ENCODE assay signal across 23 mouse cellular contexts in genomic region chr6:54074454-54074853, GRCm38 (mm10). TPM values are rescaled to one million over a fixed set of nuclear protein-coding genes. Genes with fewer than 3 reads are reported as not detected.
DNase-seq lines count a peak whose midpoint lies in the region; ATAC-seq and TF ChIP-seq lines count a peak whose summit lies in the region.
"Had no signal": no experiment of that assay in that cellular context is flagged by ENCODE, and none has a peak within 500 bp of the region (broad histone marks: within the 10 kb centered on the region; RNA-seq: fewer than 3 reads in every experiment).

No protein-coding gene starts in this region.

- no peak overlapping the region for H3K4me3 ChIP-seq in cerebellum, adult 2 months (replicated peaks; ENCODE audit: insufficient read depth, low read depth, low read length)
- no peak overlapping the region for H3K4me3 ChIP-seq in hindbrain, embryonic 13.5 days
- H3K4me3 ChIP-seq in hindbrain, embryonic 14.5 days (replicated peaks; ENCODE audit: low read length), result no peak overlapping the region
- H3K4me3 ChIP-seq in midbrain, embryonic 15.5 days, result no peak overlapping the region
- H3K4me3 ChIP-seq in midbrain, postnatal 0 days (ENCODE audit: low read depth, low read length), result no peak overlapping the region
- H3K4me3 ChIP-seq: heart, embryonic 10.5 days; kidney, embryonic 15.5 days; limb, embryonic 12.5 days had no signal

- no peak for TF ChIP-seq POLR2A in cerebellum, adult 2 months (IDR thresholded peaks at IDR 0.05; ENCODE audit: borderline replicate concordance, insufficient read depth, low read length)

- WGBS in cerebellum, adult 2 months, result 18% methylated on average over 4 of the region's 4 CpGs
- WGBS in hindbrain, embryonic 13.5 days, result 46% methylated on average over 4 of the region's 4 CpGs
- 32% methylated on average over 4 of the region's 4 CpGs for whole genome bisulfite sequencing in hindbrain, embryonic 14.5 days
- 27% methylated on average over 4 of the region's 4 CpGs for WGBS in midbrain, embryonic 15.5 days
- 51% methylated on average over 4 of the region's 4 CpGs for WGBS in midbrain, postnatal 0 days

- H3K4me1 ChIP-seq in cerebellum, adult 2 months (ENCODE audit: control insufficient read depth, insufficient read depth, low read length), result peaks cover 72% of the 10 kb centered on the region
- H3K4me1 ChIP-seq in hindbrain, embryonic 13.5 days (replicated peaks), result peaks cover 27% of the 10 kb centered on the region
- H3K4me1 ChIP-seq in hindbrain, embryonic 14.5 days (replicated peaks; ENCODE audit: control insufficient read depth, insufficient read depth, low read length), result peaks cover 13% of the 10 kb centered on the region
- H3K4me1 ChIP-seq in midbrain, embryonic 15.5 days, result no peaks in the 10 kb centered on the region
- no peaks in the 10 kb centered on the region for H3K4me1 ChIP-seq in midbrain, postnatal 0 days (ENCODE audit: insufficient read depth, low read length)

- H3K27me3 ChIP-seq in cerebellum, adult 2 months (ENCODE audit: control insufficient read depth, insufficient read depth, low read length), result no peaks in the 10 kb centered on the region
- H3K27me3 ChIP-seq in hindbrain, embryonic 13.5 days, result no peaks in the 10 kb centered on the region
- H3K27me3 ChIP-seq in hindbrain, embryonic 14.5 days (ENCODE audit: control insufficient read depth, insufficient read depth, low read length), result no peaks in the 10 kb centered on the region
- H3K27me3 ChIP-seq in midbrain, embryonic 15.5 days (replicated peaks), result no peaks in the 10 kb centered on the region
- no peaks in the 10 kb centered on the region for H3K27me3 ChIP-seq in midbrain, postnatal 0 days (ENCODE audit: insufficient read depth, low read length)
- H3K27me3 ChIP-seq: kidney, embryonic 15.5 days; limb, embryonic 12.5 days had no signal

- DNase-seq in cerebellum, adult 2 months, result no peak
- no peak for DNase-seq in cerebellum, postnatal 4 days (ENCODE audit: low spot score in 2 of 2)
- DNase-seq in hindbrain, embryonic 14.5 days (ENCODE audit: low spot score), result no peak
- no peak for DNase-seq in midbrain, postnatal 0 days (ENCODE audit: low spot score)
- DNase-seq in right cerebral cortex, postnatal 36 days (ENCODE audit: low spot score in 2 of 2), result no peak
- DNase-seq: adrenal gland, adult 8-10 months; cerebellum, adult 8-10 months; cerebellum, postnatal 36 days; kidney, postnatal 4 days; lung, adult 18-20 months; lung, postnatal 14 days; right cerebral cortex, adult 18-20 months; thymus, adult 18-20 months; thymus, postnatal 36 days had no signal

- H3K36me3 ChIP-seq in hindbrain, embryonic 13.5 days, result no peaks in the 10 kb centered on the region
- H3K36me3 ChIP-seq in hindbrain, embryonic 14.5 days (replicated peaks; ENCODE audit: control insufficient read depth, insufficient read depth), result no peaks in the 10 kb centered on the region
- H3K36me3 ChIP-seq in midbrain, embryonic 15.5 days (replicated peaks), result no peaks in the 10 kb centered on the region
- no peaks in the 10 kb centered on the region for H3K36me3 ChIP-seq in midbrain, postnatal 0 days (ENCODE audit: insufficient read depth, low read length)
- H3K36me3 ChIP-seq: heart, embryonic 10.5 days; kidney, embryonic 15.5 days; limb, embryonic 12.5 days had no signal

- H3K27ac ChIP-seq in cerebellum, adult 2 months (ENCODE audit: insufficient read depth, low read length), result peak overlapping the region; percentile 93
- H3K27ac ChIP-seq in hindbrain, embryonic 13.5 days, result no peak overlapping the region
- H3K27ac ChIP-seq in hindbrain, embryonic 14.5 days, result no peak overlapping the region; the same call in 1 of the 2 replicates
- no peak overlapping the region for H3K27ac ChIP-seq in midbrain, embryonic 15.5 days
- H3K27ac ChIP-seq in midbrain, postnatal 0 days (ENCODE audit: low read depth, low read length), result no peak overlapping the region
- H3K27ac ChIP-seq: hindbrain, postnatal 0 days; kidney, embryonic 15.5 days; limb, embryonic 12.5 days had no signal

- H3K4me2 ChIP-seq in hindbrain, embryonic 13.5 days, result no peak overlapping the region
- no peak overlapping the region for H3K4me2 ChIP-seq in hindbrain, embryonic 14.5 days (replicated peaks)
- no peak overlapping the region for H3K4me2 ChIP-seq in midbrain, embryonic 15.5 days
- no peak overlapping the region for H3K4me2 ChIP-seq in midbrain, postnatal 0 days (ENCODE audit: low read depth, low read length, poor library complexity, severe bottlenecking)
- H3K4me2 ChIP-seq: kidney, embryonic 15.5 days; limb, embryonic 12.5 days; liver, embryonic 11.5 days had no signal

- H3K9me3 ChIP-seq in hindbrain, embryonic 13.5 days, result no peaks in the 10 kb centered on the region
- H3K9me3 ChIP-seq in hindbrain, embryonic 14.5 days (ENCODE audit: control insufficient read depth, low read length), result no peaks in the 10 kb centered on the region
- no peaks in the 10 kb centered on the region for H3K9me3 ChIP-seq in midbrain, embryonic 15.5 days
- H3K9me3 ChIP-seq in midbrain, postnatal 0 days (ENCODE audit: low read length), result no peaks in the 10 kb centered on the region
- H3K9me3 ChIP-seq: heart, embryonic 10.5 days; kidney, embryonic 15.5 days; limb, embryonic 12.5 days had no signal

- TF ChIP-seq CTCF in cerebellum, adult 2 months (IDR thresholded peaks at IDR 0.05; ENCODE audit: borderline replicate concordance, insufficient read depth, low read depth, low read length), result no peak
- no peak for TF ChIP-seq CTCF in midbrain, postnatal 0 days (IDR thresholded peaks at IDR 0.05)

- 0 out of 2 replicates have a peak overlapping the region, but pooled peaks have one; percentile 26 for H3K9ac ChIP-seq in hindbrain, embryonic 13.5 days
- no peak overlapping the region; the same call in 1 of the 2 replicates for H3K9ac ChIP-seq in hindbrain, embryonic 14.5 days
- no peak overlapping the region for H3K9ac ChIP-seq in midbrain, embryonic 15.5 days
- H3K9ac ChIP-seq in midbrain, postnatal 0 days (replicated peaks; ENCODE audit: low read length, poor library complexity, severe bottlenecking), result no peak overlapping the region
- H3K9ac ChIP-seq: kidney, embryonic 15.5 days; limb, embryonic 12.5 days had no signal

- no peak for ATAC-seq in hindbrain, embryonic 13.5 days (ENCODE audit: low FRiP score)
- ATAC-seq in hindbrain, embryonic 14.5 days (ENCODE audit: low FRiP score), result no peak
- 0 out of 2 replicates have a peak, but pooled peaks have one; percentile 39 for ATAC-seq in midbrain, embryonic 15.5 days (replicated peaks)
- ATAC-seq in midbrain, postnatal 0 days (ENCODE audit: low FRiP score), result no peak
- ATAC-seq: activated CD4-positive, CD25-positive, alpha-beta regulatory T cell, adult 4 months; hindbrain, postnatal 0 days; intestine, postnatal 0 days had no signal

RNA-seq across cellular contexts. Expression of gene Chn2, which starts 35.1 kb away (rescaled TPM):
- 574 and 684 TPM in 2 replicates for polyA plus RNA-seq in cerebellum, adult 2 months (2012; rRNA removed)
- 29.6 and 31.5 TPM in 2 replicates for polyA plus RNA-seq in hindbrain, embryonic 13.5 days (2015; fragmentation: Nextera tagmentation; extraction: Ambion mirVana)
- polyA plus RNA-seq in hindbrain, embryonic 14.5 days (2014; fragmentation: Nextera tagmentation; extraction: Ambion mirVana), result 28.3 and 43.9 TPM in 2 replicates
- 34.0 and 37.5 TPM in 2 replicates for polyA plus RNA-seq in midbrain, embryonic 15.5 days (2015; fragmentation: Nextera tagmentation; extraction: Ambion mirVana)
- 31.8 and 36.4 TPM in 2 replicates for total RNA-seq in midbrain, postnatal 0 days (2014; rRNA removed)
- polyA plus RNA-seq in midbrain, postnatal 0 days (2015; fragmentation: Nextera tagmentation; extraction: Ambion mirVana), result 18.0 and 21.4 TPM in 2 replicates

Comparison
In these comparisons a context has a peak if more than half of its experiments do, and no peak if none do; other contexts are left out.
1. RNA of gene Chn2, which starts 35.1 kb away (polyA plus RNA-seq): 574 to 684 TPM in cerebellum, adult 2 months; 34.0 to 37.5 TPM in midbrain, embryonic 15.5 days, 29.6 to 31.5 TPM in hindbrain, embryonic 13.5 days, 28.3 to 43.9 TPM in hindbrain, embryonic 14.5 days and 18.0 to 21.4 TPM in midbrain, postnatal 0 days; every median in the first group is over 10 times any median in the second.